25 mouse cellular contexts compared by ENCODE assay signal in genomic region chr3:38875872-38876271, GRCm38 (mm10). TPM values are rescaled to one million over a fixed set of nuclear protein-coding genes. Genes with fewer than 3 reads are reported as not detected.
A peak's percentile ranks its signal among the peaks of the same experiment; 100 is the strongest.
DNase-seq lines count a peak whose midpoint lies in the region; ATAC-seq and TF ChIP-seq lines count a peak whose summit lies in the region.
"Had no signal": no experiment of that assay in that cellular context is flagged by ENCODE, and none has a peak within 500 bp of the region (broad histone marks: within the 10 kb centered on the region; RNA-seq: fewer than 3 reads in every experiment).

No protein-coding gene starts in this region.

- no peak for ATAC-seq in liver, embryonic 14.5 days (ENCODE audit: insufficient read depth)
- no peak for ATAC-seq in liver, embryonic 11.5 days (replicated peaks; ENCODE audit: low FRiP score)
- no peak for ATAC-seq in erythroblast, adult 5-6 weeks (replicated peaks; ENCODE audit: low FRiP score, poor library complexity, severe bottlenecking)
- ATAC-seq: forebrain, embryonic 16.5 days had no signal

- H3K27ac ChIP-seq in heart, adult 2 months: no peak overlapping the region
- no peak overlapping the region for H3K27ac ChIP-seq in liver, embryonic 14.5 days
- H3K27ac ChIP-seq in liver, embryonic 11.5 days (ENCODE audit: low read depth, low read length): no peak overlapping the region
- H3K27ac ChIP-seq: embryonic facial prominence, embryonic 10.5 days; forebrain, embryonic 10.5 days; hindbrain, embryonic 14.5 days; stomach, embryonic 15.5 days had no signal

- no peaks in the 10 kb centered on the region for H3K4me1 ChIP-seq in heart, adult 2 months (ENCODE audit: control insufficient read depth, insufficient read depth, low read length)
- no peaks in the 10 kb centered on the region for H3K4me1 ChIP-seq in liver, embryonic 14.5 days (replicated peaks; ENCODE audit: control insufficient read depth in 2 of 2, insufficient read depth in 2 of 2, low read length in 1 of 2)
- H3K4me1 ChIP-seq in liver, embryonic 11.5 days (replicated peaks; ENCODE audit: control insufficient read depth, insufficient read depth, low read length): no peaks in the 10 kb centered on the region
- H3K4me1 ChIP-seq in E14TG2a.4 (replicated peaks; ENCODE audit: low read depth, low read length): no peaks in the 10 kb centered on the region
- H3K4me1 ChIP-seq: embryonic facial prominence, embryonic 10.5 days; forebrain, embryonic 10.5 days; stomach, embryonic 15.5 days had no signal

- TF ChIP-seq POLR2A in heart, adult 2 months (IDR thresholded peaks at IDR 0.05; ENCODE audit: insufficient read depth, low read depth, low read length): no peak
- TF ChIP-seq POLR2A in brain, embryonic 14.5 days (IDR thresholded peaks at IDR 0.05; ENCODE audit: borderline replicate concordance, extremely low read depth, insufficient read depth, insufficient read length, poor library complexity, severe bottlenecking): no peak

- H3K4me3 ChIP-seq in heart, adult 2 months: no peak overlapping the region
- no peak overlapping the region for H3K4me3 ChIP-seq in liver, embryonic 14.5 days (ENCODE audit: insufficient read depth in 1 of 2, low read depth in 2 of 2, low read length in 2 of 2)
- no peak overlapping the region for H3K4me3 ChIP-seq in liver, embryonic 11.5 days (ENCODE audit: low read depth, low read length)
- H3K4me3 ChIP-seq in E14TG2a.4 (replicated peaks; ENCODE audit: low read length): no peak overlapping the region
- H3K4me3 ChIP-seq: embryonic facial prominence, embryonic 10.5 days; forebrain, embryonic 10.5 days; stomach, embryonic 15.5 days had no signal

- no peak overlapping the region for H3K9ac ChIP-seq in heart, adult 2 months (ENCODE audit: low read depth, low read length)
- H3K9ac ChIP-seq in liver, embryonic 14.5 days (replicated peaks): no peak overlapping the region
- H3K9ac ChIP-seq in liver, embryonic 11.5 days (ENCODE audit: low read depth, low read length): no peak overlapping the region
- H3K9ac ChIP-seq: hindbrain, embryonic 14.5 days; stomach, embryonic 15.5 days had no signal

- no peak for TF ChIP-seq EP300 in heart, adult 2 months (IDR thresholded peaks at IDR 0.05; ENCODE audit: insufficient read depth, low read depth, low read length)
- TF ChIP-seq EP300 in liver, embryonic 14.5 days (IDR thresholded peaks at IDR 0.05; ENCODE audit: low read depth): no peak

- no peaks in the 10 kb centered on the region for H3K9me3 ChIP-seq in liver, embryonic 14.5 days (ENCODE audit: control insufficient read depth, low read length)
- H3K9me3 ChIP-seq in liver, embryonic 11.5 days (ENCODE audit: control insufficient read depth, low read length): no peaks in the 10 kb centered on the region
- no peaks in the 10 kb centered on the region for H3K9me3 ChIP-seq in E14TG2a.4 (ENCODE audit: low read length)
- H3K9me3 ChIP-seq: embryonic facial prominence, embryonic 10.5 days; forebrain, embryonic 10.5 days; stomach, embryonic 15.5 days had no signal

- H3K4me2 ChIP-seq in liver, embryonic 14.5 days (ENCODE audit: low read depth): no peak overlapping the region
- H3K4me2 ChIP-seq in liver, embryonic 11.5 days: no peak overlapping the region
- H3K4me2 ChIP-seq: hindbrain, embryonic 14.5 days; stomach, embryonic 15.5 days had no signal

- H3K27me3 ChIP-seq in heart, adult 2 months (ENCODE audit: control insufficient read depth, insufficient read depth, low read length): no peaks in the 10 kb centered on the region
- no peaks in the 10 kb centered on the region for H3K27me3 ChIP-seq in liver, embryonic 14.5 days (ENCODE audit: control insufficient read depth, insufficient read depth, low read length)
- H3K27me3 ChIP-seq in liver, embryonic 11.5 days (replicated peaks; ENCODE audit: control insufficient read depth, insufficient read depth, low read length): no peaks in the 10 kb centered on the region
- H3K27me3 ChIP-seq in E14TG2a.4 (ENCODE audit: insufficient read depth, low read length): no peaks in the 10 kb centered on the region
- H3K27me3 ChIP-seq: stomach, embryonic 15.5 days had no signal

- 88% methylated on average over 2 of the region's 2 CpGs for WGBS in heart, adult 2 months
- WGBS in liver, embryonic 14.5 days (ENCODE audit: insufficient replicate concordance): 80% methylated on average over 2 of the region's 2 CpGs
- 85% methylated on average over 2 of the region's 2 CpGs for whole genome bisulfite sequencing in liver, embryonic 11.5 days

- no peaks in the 10 kb centered on the region for H3K36me3 ChIP-seq in heart, adult 2 months (ENCODE audit: control insufficient read depth, insufficient read depth, low read length)
- H3K36me3 ChIP-seq in liver, embryonic 14.5 days (replicated peaks; ENCODE audit: control insufficient read depth, insufficient read depth, low read depth): no peaks in the 10 kb centered on the region
- H3K36me3 ChIP-seq in liver, embryonic 11.5 days (ENCODE audit: control insufficient read depth, insufficient read depth, low read length): no peaks in the 10 kb centered on the region
- no peaks in the 10 kb centered on the region for H3K36me3 ChIP-seq in E14TG2a.4 (ENCODE audit: insufficient read depth, low read length)
- H3K36me3 ChIP-seq: embryonic facial prominence, embryonic 10.5 days; forebrain, embryonic 10.5 days; G1E; stomach, embryonic 15.5 days had no signal

- peak; percentile 22 for TF ChIP-seq CTCF in heart, adult 2 months (IDR thresholded peaks at IDR 0.05)
- TF ChIP-seq CTCF in liver, embryonic 14.5 days (IDR thresholded peaks at IDR 0.05; ENCODE audit: low read depth): 0 out of 2 replicates have a peak, but pooled peaks have one; percentile 23
- TF ChIP-seq CTCF in E14TG2a.4 (conservative IDR thresholded peaks at IDR 0.05; ENCODE audit: low read length): peak; percentile 59
- peak; percentile 12; the same call in 1 of the 2 replicates for TF ChIP-seq CTCF in brain, embryonic 14.5 days (IDR thresholded peaks at IDR 0.05; ENCODE audit: borderline replicate concordance, extremely low read depth, insufficient read depth, insufficient read length)

- intact Hi-C loops in heart, adult 2 months (cut with DNase I): no loop called here

- DNase-seq in heart, adult 2 months: no peak
- no peak for DNase-seq in heart, adult 9 months (ENCODE audit: low spot score in 2 of 2)
- DNase-seq in liver, embryonic 14.5 days (ENCODE audit: low read depth in 3 of 3, low spot score in 3 of 3): no peak
- no peak for DNase-seq in liver, embryonic 11.5 days (ENCODE audit: low spot score)
- no peak for DNase-seq in brain, embryonic 14.5 days (ENCODE audit: low read depth)
- DNase-seq: adrenal gland, postnatal 36 days; cerebellum, adult 11 months; cerebellum, postnatal 10 days; gastrocnemius, postnatal 14 days; heart, adult 18-20 months; kidney, adult 9 months; kidney, postnatal 25 days; lung, postnatal 4 days; thymus, adult 18-20 months; thymus, postnatal 36 days had no signal

- no peaks in the 10 kb centered on the region for H3K79me2 ChIP-seq in heart, adult 2 months (replicated peaks; ENCODE audit: control insufficient read depth, insufficient read depth, low read length)

RNA-seq across cellular contexts. Expression of gene Fat4, which starts 10.9 kb away (rescaled TPM):
- total RNA-seq in heart, adult 2 months (2021): 1 to 10 TPM; 5.1 TPM
- 1.9 and 3.5 TPM in 2 replicates for polyA plus RNA-seq in heart, adult 2 months (2012; rRNA removed)
- polyA plus RNA-seq in liver, embryonic 14.5 days (2012; rRNA removed): 0.19 and 0.25 TPM in 2 replicates
- polyA plus RNA-seq in liver, embryonic 14.5 days (2014; fragmentation: Nextera tagmentation; extraction: Ambion mirVana): 0.24 and 0.30 TPM in 2 replicates
- 3.4 and 4.0 TPM in 2 replicates for polyA plus RNA-seq in liver, embryonic 11.5 days (2014; fragmentation: Nextera tagmentation; extraction: Ambion mirVana)
- polyA plus RNA-seq in brain, embryonic 14.5 days (2012; rRNA removed): 13.9 and 20.9 TPM in 2 replicates
- total RNA-seq in erythroblast, adult 5-6 weeks (2015; ENCODE audit: low replicate concordance): not detected in 2 replicates
- total RNA-seq in erythroblast, adult 5-6 weeks (2017; ENCODE audit: low replicate concordance): not detected in 2 replicates
- total RNA-seq: megakaryocyte-erythroid progenitor cell, adult 5-6 weeks; neutrophil, adult 5-6 weeks had no signal
- polyA plus RNA-seq: G1E had no signal
